Mouse (Mus musculus) hindlimb bud, embryonic 11.5 days (tissue): ENCODE measurements at regions not wholly inside any gene's neighbourhood (a gene's known extent, or its start where the extent isn't known, plus 50 kb on each side); places are given as distances from the start of the nearest gene placed in this dataset.

Source experiments
- DNase-seq: peaks from one replicate; pipeline ENCODE4 v3.0.0-alpha.2; 2012; ENCODE audit warnings: low read depth, low spot score; ENCODE audit errors: extremely low spot score

- no peak for DNase-seq
Measured at GRCm38 (mm10) chr10:21482055-21482454, 105.0 kb downstream of the Aldh8a1 start.

- DNase-seq = no peak
Measured at GRCm38 (mm10) chr10:21482659-21483058, 105.6 kb downstream of the Aldh8a1 start.

- no peak for DNase-seq
Measured at GRCm38 (mm10) chr10:21483373-21483772, 106.3 kb downstream of the Aldh8a1 start.

- DNase-seq = no peak
Measured at GRCm38 (mm10) chr10:21488374-21488930, 104.5 kb upstream of the 1700020N01Rik start.

- no peak for DNase-seq
Measured at GRCm38 (mm10) chr10:21490910-21491309, 102.0 kb upstream of the 1700020N01Rik start.

GRCm38 (mm10) chr10:21492254-21492894 lies 100.6 kb upstream of the 1700020N01Rik start:
- no peak for DNase-seq

- no peak for DNase-seq
Measured at GRCm38 (mm10) chr10:21494536-21494935, 98.4 kb upstream of the 1700020N01Rik start.

- no peak for DNase-seq
Measured at GRCm38 (mm10) chr10:21497110-21497509, 95.8 kb upstream of the 1700020N01Rik start.

GRCm38 (mm10) chr10:21498143-21498542 lies 94.8 kb upstream of the 1700020N01Rik start:
- no peak for DNase-seq

GRCm38 (mm10) chr10:21501658-21502057 lies 91.3 kb upstream of the 1700020N01Rik start:
- DNase-seq = no peak

GRCm38 (mm10) chr10:21504431-21504830 lies 88.5 kb upstream of the 1700020N01Rik start:
- DNase-seq = no peak

GRCm38 (mm10) chr10:21511386-21511785 lies 81.6 kb upstream of the 1700020N01Rik start:
- DNase-seq = no peak

- DNase-seq = no peak
Measured at GRCm38 (mm10) chr10:21512486-21512885, 80.5 kb upstream of the 1700020N01Rik start.

GRCm38 (mm10) chr10:21517721-21518120 lies 75.2 kb upstream of the 1700020N01Rik start:
- DNase-seq = no peak

GRCm38 (mm10) chr10:21520854-21521253 lies 72.1 kb upstream of the 1700020N01Rik start:
- DNase-seq = no peak

GRCm38 (mm10) chr10:21525555-21525954 lies 67.4 kb upstream of the 1700020N01Rik start:
- DNase-seq = no peak

- no peak for DNase-seq
Measured at GRCm38 (mm10) chr10:21528396-21528795, 64.5 kb upstream of the 1700020N01Rik start.

- no peak for DNase-seq
Measured at GRCm38 (mm10) chr10:21529098-21529749, 63.7 kb upstream of the 1700020N01Rik start.

- DNase-seq = no peak
Measured at GRCm38 (mm10) chr10:21532142-21532541, 60.8 kb upstream of the 1700020N01Rik start.

GRCm38 (mm10) chr10:21535631-21536030 lies 57.3 kb upstream of the 1700020N01Rik start:
- no peak for DNase-seq

- DNase-seq = no peak
Measured at GRCm38 (mm10) chr10:21538481-21538880, 54.5 kb upstream of the 1700020N01Rik start.
